In the genomic region with DNA sequence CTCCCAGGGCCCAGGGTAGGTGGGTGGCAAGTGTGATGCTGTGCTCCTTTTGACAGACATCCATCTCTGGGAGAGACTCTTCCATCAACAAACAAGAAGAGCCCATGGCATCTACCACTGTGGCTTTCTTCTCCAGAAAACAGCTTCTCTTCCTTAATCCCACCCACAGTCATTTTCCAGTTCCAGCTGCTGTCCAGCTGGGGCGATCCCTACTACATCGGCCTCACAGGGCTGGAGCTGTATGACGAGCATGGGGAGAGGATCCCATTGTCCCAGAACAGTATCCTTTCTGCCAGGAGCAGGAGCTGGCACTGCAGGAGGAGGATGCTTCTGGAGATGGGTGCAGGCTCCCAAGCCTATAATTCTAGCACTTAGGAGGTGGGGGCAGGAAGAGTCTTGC, we compare ENCODE assay signal across 15 mouse cellular contexts.
"Had no signal": no experiment of that assay in that cellular context is flagged by ENCODE, and none has a peak within 500 bp of the region (broad histone marks: within the 10 kb centered on the region; RNA-seq: fewer than 3 reads in every experiment).

No protein-coding gene starts in this region.

- H3K27ac ChIP-seq: neural tube, embryonic 15.5 days; stomach, embryonic 15.5 days; stomach, postnatal 0 days had no signal

- H3K36me3 ChIP-seq: neural tube, embryonic 15.5 days; stomach, embryonic 15.5 days had no signal

- DNase-seq: retina, postnatal 1 day; right cerebral cortex, adult 18-20 months; right cerebral cortex, postnatal 14 days; right cerebral cortex, postnatal 25 days; right cerebral cortex, postnatal 4 days; spleen, adult 18-20 months; thymus, adult 18-20 months; thymus, adult 2 months; thymus, postnatal 14 days; thymus, postnatal 25 days; thymus, postnatal 36 days; thymus, postnatal 4 days had no signal

- H3K9ac ChIP-seq: neural tube, embryonic 15.5 days; stomach, embryonic 15.5 days had no signal

- H3K27me3 ChIP-seq: neural tube, embryonic 15.5 days; stomach, embryonic 15.5 days had no signal

- H3K4me2 ChIP-seq: neural tube, embryonic 15.5 days; stomach, embryonic 15.5 days had no signal

- H3K9me3 ChIP-seq: neural tube, embryonic 15.5 days; stomach, embryonic 15.5 days had no signal

- H3K4me3 ChIP-seq: neural tube, embryonic 15.5 days; stomach, embryonic 15.5 days had no signal
